Mouse (Mus musculus) lung, adult 2 months (tissue): ENCODE results near the gene Nxnl1. TPM values are rescaled to one million over a fixed set of nuclear protein-coding genes. Genes with fewer than 3 reads are reported as not detected.

Experiments used
- DNase-seq: peaks from one replicate; pipeline ENCODE4 v3.0.0; 2022
- H3K4me1 ChIP-seq: fragments of 200-500 bp; 2 replicates; pipeline ENCODE4 v1.6.1; 2011; ENCODE audit warnings: low read length; ENCODE audit not compliant: control insufficient read depth, insufficient read depth
- H3K4me3 ChIP-seq: fragments of 200-500 bp; replicated peaks from 2 replicates; pipeline ENCODE3; 2011; ENCODE audit warnings: low read depth, mild to moderate bottlenecking, control low read depth, low read length; ENCODE audit errors: extremely low read depth
- CTCF ChIP-seq: fragments of 200-500 bp; IDR thresholded peaks from 2 replicates; pipeline ENCODE4 v1.5.1; 2011; ENCODE audit warnings: mild to moderate bottlenecking, low read length, control low read depth; ENCODE audit not compliant: insufficient read depth
- POLR2A ChIP-seq: fragments of 200-500 bp; IDR thresholded peaks from 2 replicates; pipeline ENCODE4 v1.6.1; 2011; ENCODE audit warnings: low read depth, mild to moderate bottlenecking, control low read depth, low read length, borderline replicate concordance; ENCODE audit errors: extremely low read depth
- WGBS: fragments of 180-500 bp; shearing (Covaris S2); methylation state at CpG from one replicate; pipeline ENCODE4 v1.1.7; 2018; 5-methylcytosine and 5-hydroxymethylcytosine counted together
- polyA plus RNA-seq: library from polyadenylated mRNA; depleted of rRNA; stranded (reverse); fragments of >200 nt; gene quantifications from 2 replicates; pipeline ENCODE4 v1.2.3, GENCODE M21; 2012; rRNA removed

The Nxnl1 gene
- 0.09 TPM in 1 of 2 replicates, not detected in the other for polyA plus RNA-seq

- Histone ChIP-seq H3K4me1 (peaks cover 11% of the 10 kb centered on the region), H3K4me3 (no peak within 1 kb of the TSS)
- 80% methylated on average over 3 of the region's 3 CpGs for WGBS
- TF ChIP-seq POLR2A = no peak
- no peak for TF ChIP-seq CTCF
- DNase-seq = no peak
Measured at GRCm38 (mm10) chr8:71566501-71566900, at the start of gene Nxnl1. TSS of gene Nxnl1 (minus strand) at chr8:71566601.

GRCm38 (mm10) chr8:71613418-71613817, 47.0 kb upstream of the Nxnl1 start:
- 26% methylated on average over 4 of the region's 4 CpGs for WGBS
- no peak for DNase-seq
- H3K4me3 ChIP-seq = no peak overlapping the region
- TF ChIP-seq POLR2A (no peak), CTCF (no peak)
- peaks cover 4% of the 10 kb centered on the region; the same call in 1 of the 2 replicates for H3K4me1 ChIP-seq

DNA sequence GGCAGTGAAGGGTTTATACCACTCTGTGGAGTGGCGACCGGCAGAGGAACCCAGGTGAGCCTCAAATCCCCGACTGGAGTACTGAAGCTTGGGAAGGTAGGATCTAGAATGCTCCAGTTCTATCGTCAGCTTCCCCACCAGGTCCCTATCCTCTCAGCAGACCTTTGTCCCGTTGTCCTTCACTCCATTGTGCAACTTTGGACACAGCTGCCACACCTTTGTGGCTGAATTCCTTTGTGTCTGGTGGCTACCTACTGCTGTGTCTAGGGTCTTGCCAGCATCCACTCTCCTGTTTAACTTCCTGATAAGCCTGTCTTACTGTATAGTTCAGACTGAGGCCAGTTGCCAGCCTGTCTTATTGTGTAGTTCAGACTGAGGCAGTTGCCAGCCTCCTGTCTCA, 45.7 kb upstream of the Nxnl1 start:
- WGBS = 20% methylated on average over 5 of the region's 5 CpGs

GRCm38 (mm10) chr8:71610822-71611651, 44.6 kb upstream of the Nxnl1 start, which contains the start of gene Colgalt1:
TSS of gene Colgalt1 (plus strand) at chr8:71610998.
- WGBS = under 1% methylated on average over 81 of the region's 82 CpGs
- DNase-seq = peak; percentile 91
- peaks cover 4% of the 10 kb centered on the region; the same call in 1 of the 2 replicates for H3K4me1 ChIP-seq
- H3K4me3 ChIP-seq = peak within 1 kb of the TSS; percentile 86
- TF ChIP-seq POLR2A = peak; percentile 58; the same call in 1 of the 2 replicates
- TF ChIP-seq CTCF = no peak

More for the DNA sequence above, 45.7 kb upstream of the Nxnl1 start:
- TF ChIP-seq POLR2A = no peak
- TF ChIP-seq CTCF = no peak
- no peak for DNase-seq
- peak overlapping the region; percentile 86 for H3K4me3 ChIP-seq
- H3K4me1 ChIP-seq = peaks cover 4% of the 10 kb centered on the region; the same call in 1 of the 2 replicates

- 81% methylated on average over 7 of the region's 7 CpGs for whole genome bisulfite sequencing
- no peak overlapping the region for H3K4me3 ChIP-seq
- H3K4me1 ChIP-seq = peaks cover 5% of the 10 kb centered on the region; the same call in 1 of the 2 replicates
- DNase-seq = no peak
- TF ChIP-seq CTCF (no peak), POLR2A (no peak)
Measured at GRCm38 (mm10) chr8:71604021-71604420, 37.6 kb upstream of the Nxnl1 start.

GRCm38 (mm10) chr8:71602666-71603334, 36.4 kb upstream of the Nxnl1 start:
- H3K4me3 ChIP-seq = peak overlapping the region; percentile 16
- peaks cover 5% of the 10 kb centered on the region; the same call in 1 of the 2 replicates for H3K4me1 ChIP-seq
- WGBS = 3% methylated on average over 32 of the region's 32 CpGs
- peak; percentile 85 for DNase-seq
- TF ChIP-seq CTCF = no peak
- no peak for TF ChIP-seq POLR2A

GRCm38 (mm10) chr8:71601939-71602665, 35.7 kb upstream of the Nxnl1 start:
- no peak for DNase-seq
- no peak for TF ChIP-seq POLR2A
- 7% methylated on average over 65 of the region's 65 CpGs for WGBS
- peaks cover 5% of the 10 kb centered on the region; the same call in 1 of the 2 replicates for H3K4me1 ChIP-seq
- no peak overlapping the region for H3K4me3 ChIP-seq

GRCm38 (mm10) chr8:71598841-71599240, 32.4 kb upstream of the Nxnl1 start:
- no peak for DNase-seq
- TF ChIP-seq POLR2A (no peak), CTCF (no peak)
- no peak overlapping the region for H3K4me3 ChIP-seq
- peaks cover 7% of the 10 kb centered on the region; the same call in 1 of the 2 replicates for H3K4me1 ChIP-seq
- WGBS = 96% methylated on average over 5 of the region's 5 CpGs

- DNase-seq = no peak
- Histone ChIP-seq H3K4me1 (peaks cover 7% of the 10 kb centered on the region; the same call in 1 of the 2 replicates), H3K4me3 (no peak overlapping the region)
- TF ChIP-seq POLR2A (no peak), CTCF (no peak)
Measured at GRCm38 (mm10) chr8:71598375-71598774, 32.0 kb upstream of the Nxnl1 start.

GRCm38 (mm10) chr8:71597451-71597850, 31.1 kb upstream of the Nxnl1 start, which contains the start of gene Fam129c:
TSS of gene Fam129c (plus strand) at chr8:71597648.
- DNase-seq = no peak
- no peak for TF ChIP-seq CTCF
- TF ChIP-seq POLR2A = no peak
- 82% methylated on average over 3 of the region's 3 CpGs for WGBS
- H3K4me3 ChIP-seq = no peak within 1 kb of the TSS
- H3K4me1 ChIP-seq = peaks cover 9% of the 10 kb centered on the region
